Mouse (Mus musculus): ENCODE results near the gene Ulk3.
A peak's percentile ranks its signal among the peaks of the same experiment; 100 is the strongest.

The Ulk3 gene

GRCm38 (mm10) chr9:57643856-57644180 lies 54.6 kb downstream of the Ulk3 start:
- DNase-seq (ENCODE audit: low spot score in 2 of 2) = no peak

DNA sequence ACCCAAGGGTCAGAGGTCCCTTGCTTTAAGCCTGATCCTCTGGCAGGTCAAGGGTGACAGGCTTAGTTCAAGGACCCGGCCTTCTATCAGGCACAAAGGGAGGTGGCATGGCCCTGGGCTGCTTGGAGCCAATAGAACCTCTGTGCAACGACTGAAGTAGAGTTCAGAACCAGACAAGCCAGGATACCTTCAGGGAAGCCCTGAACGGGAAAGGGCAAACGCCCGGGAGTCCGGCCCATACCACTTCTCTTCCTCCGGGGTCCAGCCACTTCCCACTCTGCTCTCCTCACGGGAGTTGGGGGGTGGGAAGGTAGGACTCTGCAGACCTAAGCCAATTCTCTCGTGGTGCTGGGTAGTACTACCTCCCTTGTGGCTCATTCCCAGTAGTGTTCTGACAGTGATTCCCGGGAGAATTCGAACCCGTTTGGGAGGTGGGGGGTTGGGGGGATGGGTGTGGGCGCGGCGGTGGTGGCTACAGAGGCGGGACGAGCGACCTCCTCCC lies 55.2 kb downstream of the Ulk3 start:
- DNase-seq (ENCODE audit: low spot score in 2 of 2) = no peak

GRCm38 (mm10) chr9:57644944-57645893 lies 56.0 kb downstream of the Ulk3 start:
- peak; percentile 80 to 87 for DNase-seq (ENCODE audit: low spot score in 2 of 2)
